Mouse (Mus musculus) heart, embryonic 13.5 days (tissue): Measurements from ENCODE around the gene Cir1. TPM values are rescaled to one million over a fixed set of nuclear protein-coding genes. Genes with fewer than 3 reads are reported as not detected.
A peak's percentile ranks its signal among the peaks of the same experiment; 100 is the strongest.

Experiments used
- ATAC-seq: fragments of 200-750 bp; cut with Nextera tagmentation; 2 replicates; pipeline ENCODE4 v1.8.0; 2017; ENCODE audit warnings: moderate TSS enrichment; ENCODE audit not compliant: insufficient number of reproducible peaks, low FRiP score, low TSS enrichment; ENCODE audit errors: extremely low read depth
- H3K27ac ChIP-seq: fragments of 300-500 bp; sonication (generic); replicated peaks from 2 replicates; pipeline ENCODE4 v1.5.1; 2015; ENCODE audit warnings: moderate library complexity, mild to moderate bottlenecking, inconsistent platforms
- H3K27me3 ChIP-seq: fragments of 300-500 bp; sonication (generic); replicated peaks from 2 replicates; pipeline ENCODE4 v1.6.1; 2015; ENCODE audit warnings: mild to moderate bottlenecking, inconsistent platforms
- H3K36me3 ChIP-seq: fragments of 300-500 bp; sonication (generic); 2 replicates; pipeline ENCODE4 v1.6.1; 2015; ENCODE audit warnings: mild to moderate bottlenecking, inconsistent platforms
- H3K4me1 ChIP-seq: fragments of 300-500 bp; sonication (generic); 2 replicates; pipeline ENCODE4 v1.6.1; 2015; ENCODE audit warnings: inconsistent platforms
- H3K4me2 ChIP-seq: fragments of 300-500 bp; sonication (generic); 2 replicates; pipeline ENCODE4 v1.6.1; 2015; ENCODE audit warnings: inconsistent platforms, mild to moderate bottlenecking, moderate library complexity
- H3K4me3 ChIP-seq: fragments of 300-500 bp; sonication (generic); 2 replicates; pipeline ENCODE4 v1.5.1; 2015; ENCODE audit warnings: moderate library complexity, mild to moderate bottlenecking, inconsistent platforms
- H3K9ac ChIP-seq: fragments of 300-500 bp; sonication (generic); 2 replicates; pipeline ENCODE4 v1.6.1; 2015; ENCODE audit warnings: inconsistent platforms, mild to moderate bottlenecking, moderate library complexity
- H3K9me3 ChIP-seq: fragments of 300-500 bp; sonication (generic); 2 replicates; pipeline ENCODE4 v1.6.1; 2016; ENCODE audit warnings: inconsistent platforms
- WGBS: fragments of 180-500 bp; shearing (Covaris S2); methylation state at CpG from one replicate; pipeline ENCODE4 v1.1.7; 2015; ENCODE audit warnings: mixed read lengths; 5-methylcytosine and 5-hydroxymethylcytosine counted together
- polyA plus RNA-seq: library from polyadenylated mRNA; unstranded; fragments of >200 nt; fragmentation: Nextera tagmentation; extraction: Ambion mirVana; gene quantifications from 2 replicates; pipeline ENCODE4 v1.2.1, GENCODE M21; 2015

Gene Cir1
- polyA plus RNA-seq, 1 experiment from 2014 or later: 14.5 TPM

DNA sequence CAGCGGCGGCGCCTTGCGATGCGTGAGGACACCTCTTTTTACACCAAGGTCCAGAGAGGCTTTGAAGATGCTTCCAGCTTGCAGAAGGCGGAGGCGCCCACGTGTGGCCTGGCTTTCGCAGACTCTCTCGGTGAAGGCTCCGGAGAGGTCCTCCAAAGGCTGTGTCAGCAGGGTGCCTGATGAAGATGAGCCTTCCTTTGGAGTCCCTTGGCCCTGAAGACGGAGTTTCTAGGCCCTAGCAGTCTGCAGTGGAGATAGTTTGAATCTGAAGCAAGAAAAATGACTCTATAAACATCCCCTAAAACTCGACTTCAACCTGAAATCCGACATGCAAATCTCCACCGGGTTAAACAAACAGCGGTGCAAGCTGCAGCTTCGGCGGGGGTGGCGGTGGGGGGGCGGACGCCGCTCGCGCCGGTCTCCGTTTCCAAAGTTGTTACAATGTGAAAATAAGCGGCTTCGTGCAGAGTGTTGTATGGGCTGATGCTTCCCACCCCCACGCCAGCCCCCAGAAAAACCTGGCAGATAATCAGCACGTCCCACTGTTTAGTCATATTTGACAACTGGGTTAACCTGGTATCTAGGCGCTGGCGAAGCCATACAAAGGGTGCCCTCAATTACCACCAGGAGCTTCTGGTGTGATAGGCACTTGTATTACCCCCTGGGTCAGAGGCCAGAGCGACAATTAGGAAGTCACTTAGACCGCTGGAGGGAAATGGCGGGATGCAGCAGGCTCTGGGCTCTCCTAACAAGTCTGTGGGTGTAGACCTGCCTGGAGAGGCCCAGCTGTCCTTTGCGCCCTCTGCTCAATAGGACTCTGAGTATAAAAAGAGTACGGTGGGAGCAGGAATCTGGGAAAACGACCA, 41.7 kb downstream of the Cir1 start:
- peak overlapping the region; percentile 80 for H3K4me2 ChIP-seq
- peaks cover 48% of the 10 kb centered on the region for H3K4me1 ChIP-seq
- H3K27ac ChIP-seq: no peak overlapping the region
- under 1% methylated on average over 38 of the region's 38 CpGs for WGBS
- no peak overlapping the region for H3K9ac ChIP-seq
- peaks cover 89% of the 10 kb centered on the region for H3K27me3 ChIP-seq
- H3K9me3 ChIP-seq: no peaks in the 10 kb centered on the region
- ATAC-seq: no peak
- no peaks in the 10 kb centered on the region for H3K36me3 ChIP-seq
- H3K4me3 ChIP-seq: peak overlapping the region; percentile 28

DNA sequence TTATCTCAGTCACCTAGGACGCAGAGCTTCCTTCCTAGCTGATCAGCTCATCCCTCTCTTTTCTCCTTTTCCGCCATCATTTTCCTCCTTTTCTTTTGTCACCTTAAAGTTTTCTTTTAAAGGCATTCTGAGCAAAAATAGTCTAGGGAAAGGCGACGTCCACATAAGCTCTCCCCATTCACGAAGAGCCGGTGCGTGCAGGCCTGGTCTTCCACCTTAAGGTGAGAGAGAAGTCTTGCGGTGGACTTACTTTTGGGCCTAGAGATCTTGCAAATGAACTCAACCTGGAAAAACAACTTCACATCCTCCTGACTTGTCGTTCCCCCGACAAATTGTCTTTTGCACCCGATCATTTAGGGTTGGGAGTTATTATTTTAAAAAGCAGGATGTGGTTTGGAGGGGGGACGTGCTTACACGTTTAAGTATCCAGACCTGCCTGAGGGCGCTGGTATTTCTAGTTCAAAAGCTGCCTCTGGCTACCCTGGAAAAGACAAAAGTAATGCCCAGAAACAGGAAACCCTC, 42.4 kb downstream of the Cir1 start:
- Histone ChIP-seq H3K27ac (no peak overlapping the region), H3K4me2 (peak overlapping the region; percentile 80), H3K9me3 (no peaks in the 10 kb centered on the region), H3K27me3 (peaks cover 94% of the 10 kb centered on the region), H3K9ac (no peak overlapping the region), H3K4me3 (peak overlapping the region; percentile 28; the same call in 1 of the 2 replicates), H3K4me1 (peaks cover 51% of the 10 kb centered on the region), H3K36me3 (no peaks in the 10 kb centered on the region)
- no peak for ATAC-seq
- WGBS: 4% methylated on average over 14 of the region's 14 CpGs

DNA sequence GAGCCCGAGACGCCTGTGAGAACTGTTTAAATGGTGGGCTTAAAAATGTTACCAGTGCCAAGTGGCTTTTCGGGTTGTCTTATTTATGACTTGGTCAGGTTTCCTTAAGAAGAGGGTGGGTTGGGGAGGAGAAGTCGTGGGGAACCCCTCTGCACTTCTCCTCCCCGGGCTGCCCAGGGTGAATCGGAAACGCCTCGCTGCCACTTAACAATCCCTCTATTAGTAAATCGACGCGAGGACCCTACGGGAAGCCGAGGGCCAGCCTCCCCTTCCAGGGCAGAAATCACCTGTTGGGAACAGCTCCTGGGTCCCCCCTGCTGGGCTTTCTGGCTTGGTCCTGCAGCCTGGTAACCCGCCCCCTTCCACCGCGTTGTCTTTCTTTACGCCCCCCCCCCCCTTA, 42.8 kb downstream of the Cir1 start:
- Histone ChIP-seq H3K9ac (no peak overlapping the region), H3K36me3 (no peaks in the 10 kb centered on the region), H3K9me3 (no peaks in the 10 kb centered on the region), H3K27ac (no peak overlapping the region), H3K4me2 (no peak overlapping the region), H3K27me3 (peaks cover 96% of the 10 kb centered on the region), H3K4me1 (peaks cover 54% of the 10 kb centered on the region), H3K4me3 (no peak overlapping the region)
- ATAC-seq: no peak
- under 1% methylated on average over 17 of the region's 17 CpGs for WGBS

DNA sequence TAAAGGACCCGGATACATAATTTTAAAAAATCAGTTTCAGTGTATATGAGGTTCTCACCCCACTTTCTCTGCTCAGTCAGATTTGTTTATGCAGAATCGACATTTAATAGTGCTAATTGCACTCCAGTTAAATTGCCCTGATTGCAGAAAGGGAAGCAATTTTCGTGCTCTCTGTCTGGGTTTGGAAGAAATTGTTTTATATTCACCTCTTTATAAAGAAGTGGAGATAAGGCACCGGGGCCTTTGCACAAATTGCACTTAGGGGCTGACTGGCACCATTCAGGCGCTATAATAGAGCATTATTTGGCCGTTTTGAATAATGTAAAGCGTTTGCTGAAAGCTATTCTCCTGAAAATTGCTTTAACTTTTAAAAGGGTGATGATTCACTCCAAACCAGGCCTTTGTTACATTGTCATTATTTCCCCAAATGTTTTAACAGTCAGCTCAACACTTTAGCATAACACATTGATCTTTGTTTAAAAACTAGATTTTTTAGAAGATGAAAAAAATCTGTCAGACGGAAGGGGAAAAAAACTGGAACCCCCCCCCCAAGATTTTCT, 43.6 kb downstream of the Cir1 start:
- Histone ChIP-seq H3K9ac (no peak overlapping the region), H3K27me3 (peaks cover 96% of the 10 kb centered on the region), H3K27ac (no peak overlapping the region), H3K4me2 (no peak overlapping the region), H3K4me1 (peaks cover 54% of the 10 kb centered on the region), H3K36me3 (no peaks in the 10 kb centered on the region), H3K9me3 (no peaks in the 10 kb centered on the region), H3K4me3 (no peak overlapping the region)
- whole genome bisulfite sequencing: 10% methylated on average over 8 of the region's 8 CpGs
- ATAC-seq: no peak

DNA sequence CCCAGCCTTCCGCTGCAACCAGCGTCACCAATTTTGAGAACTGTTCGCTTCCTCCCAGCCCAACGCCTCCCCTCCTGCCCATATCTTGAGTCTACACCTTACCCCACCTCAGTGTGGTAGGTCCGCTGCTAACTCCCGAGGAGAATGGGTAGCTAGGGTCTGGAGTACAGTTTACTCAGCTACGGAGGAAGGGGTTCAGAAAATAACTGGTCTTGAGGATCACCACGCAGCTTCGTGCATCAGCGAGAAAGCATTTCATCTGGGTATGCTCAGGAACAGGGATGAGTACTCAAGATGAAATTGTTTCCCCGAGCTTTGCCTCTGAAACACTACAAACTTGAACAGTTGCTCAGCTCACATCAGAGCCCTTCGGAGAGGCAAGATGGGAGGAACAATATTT, 44.2 kb downstream of the Cir1 start:
- H3K27me3 ChIP-seq: peaks cover 96% of the 10 kb centered on the region
- H3K4me1 ChIP-seq: peaks cover 54% of the 10 kb centered on the region
- H3K4me2 ChIP-seq: no peak overlapping the region
- ATAC-seq: no peak
- no peaks in the 10 kb centered on the region for H3K36me3 ChIP-seq
- H3K9me3 ChIP-seq: no peaks in the 10 kb centered on the region
- H3K9ac ChIP-seq: no peak overlapping the region
- no peak overlapping the region for H3K27ac ChIP-seq
- WGBS: 2% methylated on average over 12 of the region's 12 CpGs
- no peak overlapping the region for H3K4me3 ChIP-seq

DNA sequence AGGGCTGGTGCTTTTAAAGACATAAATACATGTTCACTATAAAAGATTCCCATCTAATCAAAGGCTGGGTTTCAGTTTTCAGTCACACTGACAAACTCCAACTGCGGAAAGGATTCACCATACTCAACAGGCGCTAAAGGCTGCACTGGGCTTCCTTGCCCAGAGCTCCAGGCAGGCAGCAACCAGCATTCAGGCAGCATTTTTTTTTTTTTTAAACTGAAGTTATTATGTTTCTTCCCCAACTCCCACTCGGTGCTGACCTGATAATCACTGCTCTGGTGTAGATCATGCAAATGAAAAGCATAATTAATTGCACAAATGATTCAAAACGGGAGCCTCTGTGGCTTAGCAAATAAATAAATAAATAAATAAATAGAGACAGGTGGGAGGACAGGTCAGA, 44.7 kb downstream of the Cir1 start:
- Histone ChIP-seq H3K4me3 (no peak overlapping the region), H3K36me3 (no peaks in the 10 kb centered on the region), H3K4me1 (peaks cover 54% of the 10 kb centered on the region), H3K27me3 (peaks cover 96% of the 10 kb centered on the region), H3K9ac (no peak overlapping the region), H3K9me3 (no peaks in the 10 kb centered on the region), H3K4me2 (no peak overlapping the region), H3K27ac (no peak overlapping the region)
- 5% methylated on average over 4 of the region's 4 CpGs for WGBS
- no peak for ATAC-seq

DNA sequence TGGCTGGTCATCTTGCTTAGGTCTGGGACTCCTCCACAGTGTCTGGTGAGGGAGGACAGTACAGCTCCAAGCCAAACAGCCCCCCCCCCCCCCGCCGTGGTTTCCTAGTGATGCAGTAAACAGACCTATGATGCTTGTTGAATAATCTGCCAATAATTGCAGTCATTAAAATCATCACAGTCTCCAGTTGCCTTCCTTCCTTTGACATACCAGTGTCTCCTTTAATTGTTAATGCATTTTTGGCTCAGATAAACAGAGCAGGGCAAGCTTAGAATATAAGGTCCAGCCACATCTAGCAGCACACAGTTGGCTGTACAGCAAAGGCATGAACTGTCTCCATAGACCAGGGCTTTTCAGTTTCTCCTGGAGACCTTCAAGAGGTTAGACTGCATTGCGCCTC, 45.3 kb downstream of the Cir1 start:
- no peak for ATAC-seq
- H3K36me3 ChIP-seq: no peaks in the 10 kb centered on the region
- H3K27ac ChIP-seq: no peak overlapping the region
- peaks cover 96% of the 10 kb centered on the region for H3K27me3 ChIP-seq
- H3K9me3 ChIP-seq: no peaks in the 10 kb centered on the region
- H3K4me2 ChIP-seq: no peak overlapping the region
- H3K4me3 ChIP-seq: no peak overlapping the region
- H3K4me1 ChIP-seq: peaks cover 49% of the 10 kb centered on the region
- no peak overlapping the region for H3K9ac ChIP-seq
- WGBS: 18% methylated on average over 3 of the region's 3 CpGs

DNA sequence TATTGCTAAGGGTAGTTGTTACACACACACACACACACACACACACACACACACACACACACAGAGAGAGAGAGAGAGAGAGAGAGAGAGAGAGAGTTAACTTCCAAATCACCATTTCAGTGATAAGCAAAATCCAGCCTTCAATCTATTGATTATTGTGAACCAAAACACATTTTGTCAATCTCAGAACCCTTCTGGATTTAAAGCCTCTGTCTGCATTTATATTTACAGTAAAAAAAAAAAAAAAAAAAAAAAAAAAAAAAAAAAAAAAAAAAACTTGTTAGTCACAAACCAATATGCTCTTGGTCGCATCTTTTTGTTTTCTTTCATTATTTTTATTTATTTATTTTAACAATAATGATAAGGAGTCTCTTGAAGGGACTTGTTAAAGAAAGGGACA, 45.9 kb downstream of the Cir1 start:
- Histone ChIP-seq H3K27ac (no peak overlapping the region), H3K4me2 (no peak overlapping the region), H3K27me3 (peaks cover 96% of the 10 kb centered on the region), H3K36me3 (no peaks in the 10 kb centered on the region), H3K4me3 (no peak overlapping the region), H3K4me1 (peaks cover 43% of the 10 kb centered on the region), H3K9me3 (peaks cover 3% of the 10 kb centered on the region; the same call in 1 of the 2 replicates), H3K9ac (no peak overlapping the region)
- 17% methylated on average over 1 of the region's 1 CpGs for WGBS
- ATAC-seq: no peak

DNA sequence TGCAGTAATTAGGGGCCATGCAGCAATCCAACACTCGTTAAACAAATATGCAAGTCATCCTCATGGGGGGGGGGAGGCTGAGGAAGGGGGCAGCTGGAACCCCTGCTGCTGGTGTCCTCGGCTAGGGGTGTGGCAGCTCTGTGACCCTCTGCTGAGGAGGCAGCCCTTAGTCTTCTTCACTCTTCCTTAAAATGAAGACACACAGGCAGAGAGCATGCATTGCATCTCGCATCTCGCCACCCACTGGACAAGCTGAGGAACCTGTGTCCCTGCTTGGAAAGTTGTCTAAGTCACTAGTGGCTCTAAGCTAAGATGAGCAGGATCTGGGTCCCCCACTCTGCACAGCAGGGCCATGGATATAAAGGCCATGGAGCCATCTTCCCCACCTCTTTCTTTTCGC, 46.5 kb downstream of the Cir1 start:
- H3K4me1 ChIP-seq: peaks cover 37% of the 10 kb centered on the region
- no peak overlapping the region for H3K9ac ChIP-seq
- 8% methylated on average over 5 of the region's 5 CpGs for whole genome bisulfite sequencing
- H3K27ac ChIP-seq: no peak overlapping the region
- peaks cover 3% of the 10 kb centered on the region; the same call in 1 of the 2 replicates for H3K9me3 ChIP-seq
- H3K4me3 ChIP-seq: no peak overlapping the region
- H3K27me3 ChIP-seq: peaks cover 90% of the 10 kb centered on the region
- no peak overlapping the region for H3K4me2 ChIP-seq
- no peaks in the 10 kb centered on the region for H3K36me3 ChIP-seq
- ATAC-seq: no peak

DNA sequence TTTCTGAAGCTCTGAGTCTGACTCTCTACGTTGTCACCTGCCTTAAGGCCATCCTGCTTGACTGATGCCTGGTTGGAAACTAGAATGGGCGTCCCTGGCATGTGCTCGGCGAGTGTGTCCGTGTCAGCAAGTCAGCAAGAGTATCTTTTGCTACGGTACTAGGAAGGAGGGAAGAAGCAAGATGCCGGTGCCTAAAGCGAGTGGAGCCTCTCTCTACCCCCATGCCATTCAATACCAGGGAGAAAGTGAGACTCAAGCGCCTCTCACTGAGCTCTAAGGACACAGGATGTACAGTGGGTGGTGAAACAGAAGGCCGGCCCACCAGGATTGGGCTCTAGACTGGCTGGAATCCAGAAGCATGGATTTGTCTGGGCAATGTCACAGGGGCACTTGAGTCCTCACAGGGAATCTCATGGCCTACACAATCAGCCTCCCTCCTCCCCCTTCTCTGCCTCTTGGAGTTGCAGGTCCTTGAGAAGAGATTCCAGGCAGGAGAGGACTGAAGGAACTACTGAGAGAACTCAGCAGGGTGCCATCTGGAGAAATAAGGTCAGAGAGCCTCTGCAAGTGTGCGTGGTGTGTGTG, 47.8 kb downstream of the Cir1 start:
- Histone ChIP-seq H3K9me3 (peaks cover 3% of the 10 kb centered on the region; the same call in 1 of the 2 replicates), H3K4me2 (peak overlapping the region; percentile 84), H3K4me1 (peaks cover 29% of the 10 kb centered on the region), H3K36me3 (no peaks in the 10 kb centered on the region), H3K27me3 (peaks cover 76% of the 10 kb centered on the region), H3K4me3 (peak overlapping the region; percentile 55), H3K9ac (peak overlapping the region; percentile 73), H3K27ac (no peak overlapping the region)
- WGBS: 7% methylated on average over 11 of the region's 11 CpGs
- no peak for ATAC-seq

DNA sequence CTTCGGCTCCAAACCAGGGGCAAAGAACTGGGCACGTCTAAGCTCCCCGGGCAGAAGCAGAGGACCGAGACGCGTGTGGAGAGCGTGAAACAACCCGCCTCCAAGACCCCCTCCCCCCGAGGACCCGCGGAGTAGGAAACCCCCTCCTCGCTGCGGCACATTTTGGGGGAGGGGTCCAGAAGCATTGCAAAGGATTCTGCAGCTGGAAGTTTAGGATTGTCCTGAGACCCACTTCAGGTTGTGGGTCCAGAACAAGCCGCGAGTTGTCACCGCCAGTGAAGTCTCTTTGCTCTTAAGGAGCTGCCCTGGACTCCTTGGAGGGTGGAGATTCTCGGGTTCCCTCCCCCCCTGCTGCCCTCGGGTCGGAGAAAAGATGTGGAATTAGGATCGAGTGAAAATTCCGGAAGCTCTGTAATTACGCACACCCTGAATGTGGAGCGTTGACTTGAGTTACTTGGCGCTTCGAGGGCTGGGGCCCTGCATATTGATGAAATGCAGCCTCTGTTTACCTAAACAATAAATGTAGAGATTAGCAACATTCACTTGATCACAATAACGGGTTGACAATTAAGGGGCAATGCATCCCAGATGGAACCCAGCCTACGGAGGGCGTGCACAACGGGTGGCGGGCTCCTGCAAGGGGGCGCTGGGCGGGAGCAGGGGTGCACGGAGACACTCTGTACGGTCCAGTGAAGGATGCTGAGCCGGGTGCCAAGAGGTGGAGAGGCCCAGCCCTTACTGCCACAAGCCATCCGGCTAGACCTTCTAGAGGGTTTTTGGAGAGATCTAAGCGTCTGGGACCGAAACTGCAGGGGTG, 48.5 kb downstream of the Cir1 start:
- Histone ChIP-seq H3K9me3 (peaks cover 3% of the 10 kb centered on the region; the same call in 1 of the 2 replicates), H3K27ac (no peak overlapping the region)

More for the DNA sequence above, 48.5 kb downstream of the Cir1 start:
- Histone ChIP-seq H3K4me3 (peak overlapping the region; percentile 55), H3K4me2 (peak overlapping the region; percentile 84), H3K27me3 (peaks cover 71% of the 10 kb centered on the region), H3K9ac (peak overlapping the region; percentile 73), H3K36me3 (no peaks in the 10 kb centered on the region), H3K4me1 (peaks cover 27% of the 10 kb centered on the region)
- ATAC-seq: no peak
- under 1% methylated on average over 38 of the region's 38 CpGs for WGBS
